Mouse (Mus musculus) brain, embryonic 14.5 days (tissue): ENCODE measurements around the gene Cdc42ep2.

Experiments used
- CTCF ChIP-seq: fragments of 200-500 bp; IDR thresholded peaks from 2 replicates; pipeline ENCODE4 v1.5.1; 2012; ENCODE audit warnings: inconsistent platforms, mild to moderate bottlenecking, moderate library complexity, borderline replicate concordance; ENCODE audit not compliant: insufficient read depth, insufficient read length; ENCODE audit errors: extremely low read depth
- POLR2A ChIP-seq: fragments of 200-500 bp; IDR thresholded peaks from 2 replicates; pipeline ENCODE4 v1.6.1; 2012; ENCODE audit warnings: mild to moderate bottlenecking, inconsistent platforms, borderline replicate concordance; ENCODE audit not compliant: poor library complexity, insufficient read depth, insufficient read length, severe bottlenecking; ENCODE audit errors: extremely low read depth

DNA sequence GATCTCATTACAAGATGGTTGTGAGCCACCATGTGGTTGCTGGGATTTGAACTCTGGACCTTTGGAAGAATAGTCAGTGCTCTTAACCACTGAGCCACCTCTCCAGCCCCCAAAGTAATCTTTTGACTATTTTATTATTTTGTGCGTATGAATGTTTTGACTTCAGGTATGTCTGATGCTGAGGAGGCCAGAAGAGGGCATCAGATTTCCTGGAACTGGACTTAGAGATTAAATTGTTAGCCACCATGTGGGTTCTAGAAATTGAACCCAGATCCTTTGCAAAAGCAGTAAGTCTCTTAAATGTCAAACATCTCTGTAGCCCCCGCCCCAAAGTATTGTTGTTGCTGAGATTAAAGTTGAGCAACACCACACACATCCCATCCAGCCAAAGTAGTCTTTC lies 41.3 kb upstream of the Cdc42ep2 start:
- TF ChIP-seq CTCF: no peak
- TF ChIP-seq POLR2A: no peak
